Mouse (Mus musculus) liver, postnatal 0 days (tissue): ENCODE results near the gene Ttc28.

Source experiments
- CTCF ChIP-seq: sonication (generic); IDR thresholded peaks from 2 replicates; pipeline ENCODE4 v1.5.1; 2016; ENCODE audit warnings: antibody characterized with exemption, low read depth
- EP300 ChIP-seq: IDR thresholded peaks from 2 replicates; pipeline ENCODE4 v1.6.1; 2016; ENCODE audit warnings: antibody characterized with exemption, low read depth, mild to moderate bottlenecking

DNA sequence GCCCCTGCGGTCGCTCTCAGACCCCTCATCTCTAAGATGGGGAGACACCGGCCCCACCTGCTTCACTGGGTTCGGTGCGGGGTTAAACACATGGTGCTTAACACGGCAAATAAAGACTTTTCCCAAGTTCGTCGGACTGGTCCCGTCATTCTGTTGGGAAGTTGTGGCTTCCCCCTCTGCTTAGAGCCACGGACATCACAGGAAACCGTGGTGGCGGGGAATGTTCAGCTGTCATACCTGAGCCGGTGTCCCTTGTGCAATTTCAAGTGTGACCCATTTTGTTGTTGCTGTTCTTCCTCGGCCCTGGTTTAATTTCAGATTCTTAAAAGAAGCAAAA, 451.5 kb downstream of the Ttc28 start:
- no peak for TF ChIP-seq CTCF
- no peak for TF ChIP-seq EP300
